Mouse (Mus musculus) brain, embryonic 14.5 days (tissue): Measurements from ENCODE around the gene Prim2.

ENCODE experiments used
- CTCF ChIP-seq: fragments of 200-500 bp; IDR thresholded peaks from 2 replicates; pipeline ENCODE4 v1.5.1; 2012; ENCODE audit warnings: inconsistent platforms, mild to moderate bottlenecking, moderate library complexity, borderline replicate concordance; ENCODE audit not compliant: insufficient read depth, insufficient read length; ENCODE audit errors: extremely low read depth
- POLR2A ChIP-seq: fragments of 200-500 bp; IDR thresholded peaks from 2 replicates; pipeline ENCODE4 v1.6.1; 2012; ENCODE audit warnings: mild to moderate bottlenecking, inconsistent platforms, borderline replicate concordance; ENCODE audit not compliant: poor library complexity, insufficient read depth, insufficient read length, severe bottlenecking; ENCODE audit errors: extremely low read depth

- TF ChIP-seq POLR2A (no peak), CTCF (no peak)
Measured at GRCm38 (mm10) chr1:33639234-33639633, 30.4 kb downstream of the Prim2 start.
